Mouse (Mus musculus): ENCODE results near the gene Gnb1l. TPM values are rescaled to one million over a fixed set of nuclear protein-coding genes. Genes with fewer than 3 reads are reported as not detected.

The Gnb1l gene
- polyA plus RNA-seq (2015; fragmentation: Nextera tagmentation; extraction: Ambion mirVana), result 20.5 and 20.9 TPM in 2 replicates

- Histone ChIP-seq H3K9ac (peak within 1 kb of the TSS; percentile 75), H3K27me3 (no peaks in the 10 kb centered on the region), H3K36me3 (peaks cover 23% of the 10 kb centered on the region), H3K9me3 (no peaks in the 10 kb centered on the region), H3K27ac (peak within 1 kb of the TSS; percentile 88), H3K4me1 (peaks cover 30% of the 10 kb centered on the region), H3K4me3 (peak within 1 kb of the TSS; percentile 65), H3K4me2 (peak within 1 kb of the TSS; percentile 80)
- peak; percentile 96 for ATAC-seq (ENCODE audit: insufficient number of reproducible peaks, low FRiP score, low TSS enrichment, low read depth)
- under 1% methylated on average over 51 of the region's 51 CpGs for whole genome bisulfite sequencing
Observed at GRCm38 (mm10) chr16:18498558-18498990, at the start of gene Gnb1l, which contains the start of gene Rtl10. TSS of gene Gnb1l (plus strand) at chr16:18498713. TSS of gene Rtl10 (plus strand) at chr16:18498901.

GRCm38 (mm10) chr16:18449005-18449404 lies 49.5 kb upstream of the Gnb1l start:
- H3K4me1 ChIP-seq, result peaks cover 21% of the 10 kb centered on the region
- WGBS, result 82% methylated on average over 4 of the region's 4 CpGs

GRCm38 (mm10) chr16:18451486-18452181 lies 46.9 kb upstream of the Gnb1l start:
- Histone ChIP-seq H3K27ac (no peak overlapping the region), H3K4me3 (no peak overlapping the region), H3K4me1 (peaks cover 21% of the 10 kb centered on the region), H3K27me3 (no peaks in the 10 kb centered on the region), H3K4me2 (no peak overlapping the region), H3K9me3 (no peaks in the 10 kb centered on the region), H3K9ac (no peak overlapping the region), H3K36me3 (no peaks in the 10 kb centered on the region)
- no peak for ATAC-seq (ENCODE audit: insufficient number of reproducible peaks, low FRiP score, low TSS enrichment, low read depth)
- 33% methylated on average over 9 of the region's 9 CpGs for WGBS

More at GRCm38 (mm10) chr16:18449005-18449404, 49.5 kb upstream of the Gnb1l start:
- Histone ChIP-seq H3K9ac (no peak overlapping the region), H3K4me2 (no peak overlapping the region), H3K27me3 (no peaks in the 10 kb centered on the region), H3K4me3 (no peak overlapping the region), H3K9me3 (no peaks in the 10 kb centered on the region), H3K27ac (no peak overlapping the region), H3K36me3 (no peaks in the 10 kb centered on the region)
- no peak for ATAC-seq (ENCODE audit: insufficient number of reproducible peaks, low FRiP score, low TSS enrichment, low read depth)

- H3K9ac ChIP-seq, result no peak overlapping the region
- no peaks in the 10 kb centered on the region for H3K36me3 ChIP-seq
- H3K27me3 ChIP-seq, result no peaks in the 10 kb centered on the region
- no peak overlapping the region for H3K27ac ChIP-seq
- H3K9me3 ChIP-seq, result no peaks in the 10 kb centered on the region
- no peak overlapping the region for H3K4me2 ChIP-seq
- no peak for ATAC-seq (ENCODE audit: insufficient number of reproducible peaks, low FRiP score, low TSS enrichment, low read depth)
- WGBS, result 77% methylated on average over 8 of the region's 8 CpGs
- no peak overlapping the region for H3K4me3 ChIP-seq
- H3K4me1 ChIP-seq, result peaks cover 21% of the 10 kb centered on the region
Observed at GRCm38 (mm10) chr16:18452361-18452862, 46.1 kb upstream of the Gnb1l start.

- Histone ChIP-seq H3K4me3 (no peak overlapping the region), H3K9ac (no peak overlapping the region), H3K27me3 (no peaks in the 10 kb centered on the region), H3K27ac (no peak overlapping the region), H3K36me3 (no peaks in the 10 kb centered on the region), H3K9me3 (no peaks in the 10 kb centered on the region), H3K4me1 (peaks cover 9% of the 10 kb centered on the region), H3K4me2 (no peak overlapping the region)
- WGBS, result 48% methylated on average over 5 of the region's 5 CpGs
- no peak for ATAC-seq (ENCODE audit: insufficient number of reproducible peaks, low FRiP score, low TSS enrichment, low read depth)
Observed at GRCm38 (mm10) chr16:18453846-18454245, 44.7 kb upstream of the Gnb1l start.

- H3K4me2 ChIP-seq, result no peak overlapping the region
- H3K9ac ChIP-seq, result no peak overlapping the region
- no peaks in the 10 kb centered on the region for H3K36me3 ChIP-seq
- no peaks in the 10 kb centered on the region for H3K9me3 ChIP-seq
- H3K4me1 ChIP-seq, result peaks cover 25% of the 10 kb centered on the region
- no peaks in the 10 kb centered on the region for H3K27me3 ChIP-seq
- no peak overlapping the region for H3K27ac ChIP-seq
- H3K4me3 ChIP-seq, result no peak overlapping the region
- 81% methylated on average over 6 of the region's 6 CpGs for WGBS
- ATAC-seq (ENCODE audit: insufficient number of reproducible peaks, low FRiP score, low TSS enrichment, low read depth), result no peak
Observed at GRCm38 (mm10) chr16:18455407-18455806, 43.1 kb upstream of the Gnb1l start.

- no peak overlapping the region for H3K4me2 ChIP-seq
- no peak overlapping the region for H3K9ac ChIP-seq
- H3K4me1 ChIP-seq, result peaks cover 31% of the 10 kb centered on the region
- no peaks in the 10 kb centered on the region for H3K27me3 ChIP-seq
- H3K36me3 ChIP-seq, result no peaks in the 10 kb centered on the region
- H3K4me3 ChIP-seq, result no peak overlapping the region
- no peak for ATAC-seq (ENCODE audit: insufficient number of reproducible peaks, low FRiP score, low TSS enrichment, low read depth)
- no peak overlapping the region for H3K27ac ChIP-seq
- no peaks in the 10 kb centered on the region for H3K9me3 ChIP-seq
Observed at GRCm38 (mm10) chr16:18458661-18459060, 39.9 kb upstream of the Gnb1l start.

GRCm38 (mm10) chr16:18459335-18459954 lies 39.1 kb upstream of the Gnb1l start:
- H3K4me2 ChIP-seq, result peak overlapping the region; percentile 19
- H3K27me3 ChIP-seq, result no peaks in the 10 kb centered on the region
- 15% methylated on average over 12 of the region's 12 CpGs for WGBS
- H3K27ac ChIP-seq, result peak overlapping the region; percentile 22; the same call in 1 of the 2 replicates
- no peak overlapping the region for H3K9ac ChIP-seq
- no peak overlapping the region for H3K4me3 ChIP-seq
- ATAC-seq (ENCODE audit: insufficient number of reproducible peaks, low FRiP score, low TSS enrichment, low read depth), result no peak
- H3K9me3 ChIP-seq, result no peaks in the 10 kb centered on the region
- H3K4me1 ChIP-seq, result peaks cover 36% of the 10 kb centered on the region
- H3K36me3 ChIP-seq, result no peaks in the 10 kb centered on the region

GRCm38 (mm10) chr16:18459955-18460370 lies 38.5 kb upstream of the Gnb1l start:
- 10% methylated on average over 11 of the region's 11 CpGs for WGBS
- peaks cover 38% of the 10 kb centered on the region for H3K4me1 ChIP-seq

GRCm38 (mm10) chr16:18460826-18461225 lies 37.7 kb upstream of the Gnb1l start:
- no peaks in the 10 kb centered on the region for H3K36me3 ChIP-seq
- H3K9me3 ChIP-seq, result no peaks in the 10 kb centered on the region
- no peak overlapping the region for H3K4me2 ChIP-seq
- no peak overlapping the region for H3K9ac ChIP-seq
- no peak for ATAC-seq (ENCODE audit: insufficient number of reproducible peaks, low FRiP score, low TSS enrichment, low read depth)
- no peak overlapping the region for H3K4me3 ChIP-seq
- WGBS, result 93% methylated on average over 3 of the region's 3 CpGs
- H3K27me3 ChIP-seq, result no peaks in the 10 kb centered on the region
- H3K4me1 ChIP-seq, result peaks cover 40% of the 10 kb centered on the region
- H3K27ac ChIP-seq, result no peak overlapping the region

More at GRCm38 (mm10) chr16:18459955-18460370, 38.5 kb upstream of the Gnb1l start:
- Histone ChIP-seq H3K27me3 (no peaks in the 10 kb centered on the region), H3K36me3 (no peaks in the 10 kb centered on the region), H3K9ac (no peak overlapping the region), H3K9me3 (no peaks in the 10 kb centered on the region), H3K4me3 (no peak overlapping the region), H3K27ac (peak overlapping the region; percentile 22; the same call in 1 of the 2 replicates), H3K4me2 (peak overlapping the region; percentile 19)
- ATAC-seq (ENCODE audit: insufficient number of reproducible peaks, low FRiP score, low TSS enrichment, low read depth), result 0 out of 2 replicates have a peak, but pooled peaks have one; percentile 9

- no peak overlapping the region for H3K27ac ChIP-seq
- H3K4me2 ChIP-seq, result no peak overlapping the region
- H3K9me3 ChIP-seq, result no peaks in the 10 kb centered on the region
- no peaks in the 10 kb centered on the region for H3K27me3 ChIP-seq
- no peak for ATAC-seq (ENCODE audit: insufficient number of reproducible peaks, low FRiP score, low TSS enrichment, low read depth)
- H3K9ac ChIP-seq, result no peak overlapping the region
- no peak overlapping the region for H3K4me3 ChIP-seq
- H3K4me1 ChIP-seq, result peaks cover 40% of the 10 kb centered on the region
- WGBS, result 56% methylated on average over 9 of the region's 9 CpGs
- H3K36me3 ChIP-seq, result no peaks in the 10 kb centered on the region
Observed at GRCm38 (mm10) chr16:18462031-18462430, 36.5 kb upstream of the Gnb1l start.

GRCm38 (mm10) chr16:18462598-18462997 lies 35.9 kb upstream of the Gnb1l start:
- ATAC-seq (ENCODE audit: insufficient number of reproducible peaks, low FRiP score, low TSS enrichment, low read depth), result no peak
- WGBS, result 42% methylated on average over 8 of the region's 8 CpGs
- Histone ChIP-seq H3K36me3 (no peaks in the 10 kb centered on the region), H3K4me2 (no peak overlapping the region), H3K27ac (no peak overlapping the region), H3K9ac (no peak overlapping the region), H3K4me1 (peaks cover 40% of the 10 kb centered on the region), H3K4me3 (no peak overlapping the region), H3K9me3 (no peaks in the 10 kb centered on the region), H3K27me3 (no peaks in the 10 kb centered on the region)
